Mouse (Mus musculus): ENCODE data around the gene Cd19. TPM values are rescaled to one million over a fixed set of nuclear protein-coding genes. Genes with fewer than 3 reads are reported as not detected.

Cd19 gene
- 0.05 TPM in 2 replicates for polyA plus RNA-seq (2012; rRNA removed)

DNA sequence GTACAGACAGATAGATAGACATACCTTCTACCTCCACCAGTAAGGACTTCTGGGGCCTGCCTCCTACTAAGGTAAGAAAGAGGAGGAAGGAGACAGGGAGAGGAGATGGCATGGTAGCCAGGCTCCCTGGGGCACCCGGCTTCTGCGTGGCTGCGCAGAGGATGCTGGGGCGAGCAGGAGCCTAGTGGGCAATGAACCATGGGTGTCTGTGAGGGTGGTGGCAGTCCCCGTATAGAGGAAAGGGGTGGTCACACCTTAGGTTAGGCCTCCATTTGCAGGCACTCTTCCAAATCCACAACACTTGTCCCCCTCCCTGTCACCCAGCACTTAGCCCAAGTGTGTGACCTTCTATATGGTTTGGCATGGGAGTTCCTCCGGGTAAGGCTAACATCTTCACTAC is at the start of gene Cd19:
Gene Cd19, minus strand, starts transcription at position 165 of the 400 bp plus-strand sequence.

GRCm38 (mm10) chr7:126463004-126463403 is 48.3 kb upstream of the Cd19 start, which contains the start of gene Atp2a1:
TSS of gene Atp2a1 (minus strand) at chr7:126463108.

DNA sequence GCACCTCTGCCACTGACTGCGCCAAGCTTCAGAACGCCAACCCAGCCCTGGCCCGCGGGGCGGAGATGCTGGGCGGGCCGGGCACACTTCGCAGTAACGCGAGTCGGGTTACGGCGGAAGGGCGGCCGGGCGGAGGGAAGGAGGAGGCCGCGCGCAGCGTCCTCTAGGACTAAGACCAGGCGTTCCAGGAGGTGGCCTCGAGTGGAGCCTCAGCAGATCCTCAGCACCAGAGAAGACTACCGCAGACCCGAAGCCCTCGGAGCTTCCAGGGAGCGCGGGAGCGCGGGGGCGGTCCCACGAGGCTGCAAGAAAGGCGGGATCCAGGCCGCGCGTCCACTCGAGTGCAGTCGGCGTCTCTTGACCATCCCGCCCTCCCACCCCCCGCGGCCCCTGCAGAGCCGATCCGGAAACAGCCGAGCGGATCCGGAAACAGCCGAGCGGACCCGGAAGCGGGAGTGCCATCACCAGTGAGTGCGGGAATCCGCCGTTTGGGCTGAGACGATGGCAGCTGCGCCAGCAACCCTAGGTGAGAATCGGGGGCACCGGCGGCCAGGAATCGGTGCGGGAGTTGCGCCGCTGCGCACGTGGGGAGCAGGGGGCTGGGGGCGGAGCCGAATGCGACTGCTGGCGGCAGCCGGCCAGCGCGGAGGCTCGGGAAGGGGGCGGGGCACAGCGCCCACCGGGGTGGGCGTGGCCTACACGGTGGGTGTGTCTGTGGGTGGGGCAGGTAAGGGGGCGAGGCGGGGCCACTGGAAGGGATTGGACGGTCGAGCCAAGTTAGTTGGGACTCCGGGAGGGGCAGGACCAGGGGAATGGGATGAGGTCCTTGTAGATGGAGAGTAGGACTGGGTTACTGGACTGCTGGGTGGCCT is 14.2 kb upstream of the Cd19 start, which contains the start of gene Rabep2:
Gene Rabep2, plus strand, starts transcription at position 129 of the 872 bp plus-strand sequence.

GRCm38 (mm10) chr7:126396298-126397119 is 18.2 kb downstream of the Cd19 start, which contains the start of gene Nfatc2ip:
TSS of gene Nfatc2ip (minus strand) at chr7:126396737.

DNA sequence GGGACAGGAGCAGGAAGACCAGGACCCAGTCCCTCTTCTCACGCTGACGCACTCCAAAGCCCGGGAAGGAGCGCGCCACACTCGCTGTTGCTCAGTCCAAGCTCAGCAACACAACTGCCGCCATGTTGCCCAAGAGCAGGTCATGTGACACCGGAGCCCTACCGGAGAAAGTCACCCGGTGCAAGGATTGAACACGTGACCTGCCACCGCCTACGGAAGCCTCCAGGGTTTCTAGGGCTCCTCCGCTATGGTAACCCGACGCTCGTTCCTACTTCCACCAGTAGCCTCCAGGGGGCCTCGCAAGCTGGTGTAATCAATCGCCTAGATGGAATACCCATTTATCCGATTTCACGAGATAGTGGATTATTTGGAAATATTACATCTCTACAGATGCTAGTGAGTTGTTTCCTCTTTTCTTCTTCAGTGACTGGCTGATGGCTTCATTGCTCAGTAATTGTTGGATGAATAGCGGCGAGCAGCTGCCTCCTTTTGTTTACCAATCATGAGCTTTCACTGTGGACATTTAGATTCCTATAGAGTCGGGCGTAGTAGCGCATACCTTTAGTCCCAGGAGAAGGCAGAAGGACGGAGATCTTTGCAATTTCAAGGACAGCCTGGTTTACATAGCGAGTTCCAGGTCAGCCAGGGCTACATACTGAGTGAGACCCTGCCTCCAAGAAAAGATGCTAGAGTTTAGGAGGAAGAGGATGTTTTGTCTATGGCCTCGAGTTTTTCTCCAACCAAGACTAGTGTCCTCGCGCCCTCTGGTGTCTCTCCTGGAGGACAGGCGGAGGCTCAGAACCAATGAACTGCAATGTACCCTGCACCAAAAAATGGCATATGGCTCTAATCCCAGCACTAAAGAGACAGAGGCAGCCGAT is 37.2 kb downstream of the Cd19 start, which contains the start of gene Spns1:
Gene Spns1, minus strand, starts transcription at position 173 of the 881 bp plus-strand sequence.

GRCm38 (mm10) chr7:126369393-126369792 is 45.3 kb downstream of the Cd19 start, which contains the start of gene Lat:
TSS of gene Lat (minus strand) at chr7:126369570.

Other genes starting within 250 kb of the Cd19 start
- gene Xpo6, start 214.4 kb downstream of the Cd19 start, polyA plus RNA-seq (2012; rRNA removed), result 141 and 159 TPM in 2 replicates
- 157 TPM in 2 replicates for gene Sbk1, start 142.3 kb downstream of the Cd19 start, polyA plus RNA-seq (2012; rRNA removed)
- gene Lat, start 45.3 kb downstream of the Cd19 start, polyA plus RNA-seq (2012; rRNA removed), result 5.2 and 7.9 TPM in 2 replicates
- 125 and 216 TPM in 2 replicates for gene Spns1, start 37.4 kb downstream of the Cd19 start, polyA plus RNA-seq (2012; rRNA removed)
- 13.8 and 16.7 TPM in 2 replicates for gene Nfatc2ip, start 18.2 kb downstream of the Cd19 start, polyA plus RNA-seq (2012; rRNA removed)
- 20.9 and 22.0 TPM in 2 replicates for gene Rabep2, start 13.9 kb upstream of the Cd19 start, polyA plus RNA-seq (2012; rRNA removed)
- 0.32 and 13.7 TPM in 2 replicates for gene Atp2a1, start 48.2 kb upstream of the Cd19 start, polyA plus RNA-seq (2012; rRNA removed)
- 65.6 and 74.5 TPM in 2 replicates for gene Sh2b1, start 60.5 kb upstream of the Cd19 start, polyA plus RNA-seq (2012; rRNA removed)
- gene Tufm, start 72.5 kb upstream of the Cd19 start, polyA plus RNA-seq (2012; rRNA removed), result 98.2 and 125 TPM in 2 replicates
- 108 and 145 TPM in 2 replicates for gene Atxn2l, start 88.5 kb upstream of the Cd19 start, polyA plus RNA-seq (2012; rRNA removed)
- gene Eif3c, start 151.5 kb upstream of the Cd19 start, polyA plus RNA-seq (2012; rRNA removed), result 169 and 181 TPM in 2 replicates
- gene Apobr, start 170.1 kb upstream of the Cd19 start, polyA plus RNA-seq (2012; rRNA removed), result 0.61 and 0.98 TPM in 2 replicates
- gene Cln3, start 170.9 kb upstream of the Cd19 start, polyA plus RNA-seq (2012; rRNA removed), result 33.1 and 33.9 TPM in 2 replicates
- gene Il27, start 180.1 kb upstream of the Cd19 start, polyA plus RNA-seq (2012; rRNA removed), result not detected in 2 replicates
- 2.4 and 5.1 TPM in 2 replicates for gene Nupr1, start 216.0 kb upstream of the Cd19 start, polyA plus RNA-seq (2012; rRNA removed)
- 35.7 and 51.2 TPM in 2 replicates for gene Sgf29, start 234.4 kb upstream of the Cd19 start, polyA plus RNA-seq (2012; rRNA removed)

All from central nervous system, embryonic 11.5 days (tissue).